Mouse (Mus musculus) right cerebral cortex, postnatal 25 days (tissue): ENCODE measurements at regions not wholly inside any gene's neighbourhood (a gene's known extent, or its start where the extent isn't known, plus 50 kb on each side); places are given as distances from the start of the nearest gene placed in this dataset.
A peak's percentile ranks its signal among the peaks of the same experiment; 100 is the strongest.

Source experiments
- DNase-seq: peaks from one replicate; pipeline ENCODE4 v3.0.0; 2022

DNA sequence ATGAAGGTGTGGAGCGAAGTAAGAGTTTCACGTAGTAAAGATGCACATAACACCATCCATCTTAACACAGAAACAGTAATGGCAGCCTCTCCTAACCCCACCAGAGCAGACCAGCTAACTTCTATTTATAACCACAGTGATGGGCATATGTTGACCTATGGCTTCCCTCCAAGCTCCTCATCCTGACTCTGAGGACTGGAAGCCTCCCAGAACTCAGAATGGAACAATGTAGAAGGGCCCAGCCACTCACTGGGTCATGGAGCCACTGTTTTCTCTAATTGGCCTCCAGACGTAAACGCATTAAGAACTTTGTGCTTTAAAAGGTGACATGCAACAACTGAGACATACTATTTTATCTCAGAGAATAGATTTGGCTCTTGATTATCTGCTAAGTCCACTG lies 77.0 kb downstream of the Irs2 start:
- DNase-seq: no peak

DNA sequence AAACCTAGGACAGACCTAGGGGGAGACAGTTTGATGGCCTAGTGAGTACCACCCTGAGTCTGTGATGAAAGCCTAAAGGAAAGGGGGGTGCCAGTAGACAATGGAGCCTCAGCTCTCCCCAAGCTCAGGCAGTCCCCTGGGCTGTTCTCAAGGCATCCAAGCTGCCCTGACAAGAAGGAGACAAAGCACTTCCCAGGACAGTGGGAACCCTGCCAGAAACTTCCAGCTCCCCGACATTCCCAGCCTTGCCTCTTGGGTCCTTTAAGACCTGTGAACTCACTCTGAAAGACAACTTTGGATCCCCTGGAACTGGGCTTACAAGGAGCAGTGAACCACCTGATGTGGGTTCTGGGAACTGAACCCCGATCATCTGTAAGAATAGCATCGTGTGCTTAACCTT lies 79.4 kb downstream of the Irs2 start:
- DNase-seq: no peak

DNA sequence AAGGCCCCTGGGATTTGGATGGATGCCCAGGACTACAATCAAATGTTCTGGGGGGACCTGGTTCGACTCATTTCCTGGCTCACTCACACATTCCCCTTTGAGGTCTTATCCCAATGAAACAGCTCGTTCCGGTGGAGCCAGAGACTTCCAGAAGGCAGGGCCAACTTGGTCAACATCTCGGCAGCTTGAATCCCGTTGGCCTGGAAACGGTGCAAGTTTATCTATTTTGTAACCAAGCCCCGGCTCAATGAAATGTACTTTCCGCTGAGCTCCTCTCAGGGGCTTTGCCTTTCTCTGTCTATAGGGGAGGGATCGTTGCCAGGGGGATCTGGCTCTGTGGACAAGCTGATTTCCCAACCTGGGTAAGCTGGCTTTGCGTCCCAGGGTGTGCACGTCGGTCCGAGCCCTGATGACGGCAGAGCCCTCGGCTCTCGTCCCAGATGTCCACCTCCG lies 79.9 kb downstream of the Irs2 start:
- DNase-seq: peak; percentile 23

DNA sequence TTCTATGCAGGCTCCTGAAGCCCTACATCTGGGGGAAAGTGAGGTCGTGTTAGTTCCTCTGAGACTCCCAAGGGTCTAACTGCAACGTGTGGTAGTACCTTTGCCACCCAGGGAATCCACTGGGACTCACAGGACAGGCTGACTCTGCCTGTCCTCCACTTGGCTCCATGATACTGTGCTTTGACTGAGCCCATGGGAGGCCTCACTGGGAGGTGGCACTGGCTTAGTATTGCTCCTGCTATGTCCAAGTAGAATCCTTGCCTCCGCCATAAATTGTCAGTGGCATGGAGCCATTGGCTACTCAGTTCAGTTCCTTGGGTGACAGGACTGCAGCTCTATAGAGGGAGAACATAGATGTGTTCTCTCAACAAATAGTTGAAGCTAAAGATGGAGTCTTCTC lies 81.1 kb downstream of the Irs2 start:
- DNase-seq: no peak

DNA sequence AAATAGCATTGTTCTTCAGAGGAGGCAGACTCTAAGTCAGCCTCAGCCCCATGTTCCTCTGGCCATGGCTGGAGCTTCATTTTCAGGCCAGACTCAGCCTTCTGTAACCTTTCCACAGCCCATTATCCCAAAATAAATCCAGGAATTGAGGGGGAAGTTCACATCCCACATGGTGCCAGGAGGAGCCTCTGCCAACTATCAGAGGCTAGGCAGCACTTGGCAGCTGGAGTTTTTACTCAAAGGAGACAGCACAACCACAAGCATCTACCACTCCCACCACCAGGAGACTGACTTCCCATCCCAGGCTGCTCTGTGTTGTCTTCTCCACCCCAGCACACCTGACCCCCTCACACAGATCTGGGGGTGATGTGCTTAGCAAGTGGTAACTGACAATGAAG lies 81.7 kb downstream of the Irs2 start:
- no peak for DNase-seq

DNA sequence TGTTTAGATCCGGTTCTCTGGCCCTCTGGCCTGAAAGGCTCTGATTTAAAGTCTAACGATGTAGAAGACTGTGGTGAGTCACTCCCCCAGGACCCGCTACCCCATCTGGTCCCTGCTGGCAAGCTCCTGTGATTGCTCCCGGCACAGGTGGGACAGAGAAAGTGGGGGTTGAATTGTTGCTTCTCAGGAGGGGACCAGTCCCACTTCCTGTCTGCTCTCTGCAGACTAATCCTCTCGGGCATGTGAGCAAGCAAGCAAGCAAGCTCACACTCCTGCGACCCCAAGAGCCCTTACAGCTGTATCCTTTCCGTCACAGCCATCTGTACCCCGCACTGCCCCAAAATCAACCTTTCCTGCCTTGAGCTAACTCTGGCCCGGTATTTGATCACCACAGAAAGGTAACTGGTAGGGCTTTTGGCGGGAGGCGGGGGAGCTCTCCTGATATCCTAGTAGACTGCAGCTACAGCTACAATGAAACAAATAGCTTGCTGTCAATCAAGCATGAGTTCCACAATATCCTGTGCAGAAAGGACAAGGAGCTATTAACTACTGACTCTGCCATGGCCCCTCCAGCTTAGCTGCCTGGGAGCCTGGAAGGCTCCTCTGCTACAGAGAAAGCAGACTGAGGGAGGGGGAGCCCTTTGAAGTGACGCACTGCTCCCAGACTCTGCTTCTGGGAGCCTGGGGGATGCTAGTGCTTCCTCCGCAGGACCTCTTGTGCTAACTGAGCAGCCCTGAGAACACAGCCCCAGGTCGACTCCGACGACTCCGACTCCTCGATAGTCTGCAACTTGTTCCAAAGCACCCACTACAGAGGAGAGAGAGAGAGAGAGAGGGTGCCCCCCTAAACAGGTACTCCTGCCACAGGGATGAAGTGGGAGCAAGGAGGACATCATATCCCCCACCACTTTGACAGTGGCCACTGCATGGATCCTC lies 82.4 kb downstream of the Irs2 start:
- no peak for DNase-seq

DNA sequence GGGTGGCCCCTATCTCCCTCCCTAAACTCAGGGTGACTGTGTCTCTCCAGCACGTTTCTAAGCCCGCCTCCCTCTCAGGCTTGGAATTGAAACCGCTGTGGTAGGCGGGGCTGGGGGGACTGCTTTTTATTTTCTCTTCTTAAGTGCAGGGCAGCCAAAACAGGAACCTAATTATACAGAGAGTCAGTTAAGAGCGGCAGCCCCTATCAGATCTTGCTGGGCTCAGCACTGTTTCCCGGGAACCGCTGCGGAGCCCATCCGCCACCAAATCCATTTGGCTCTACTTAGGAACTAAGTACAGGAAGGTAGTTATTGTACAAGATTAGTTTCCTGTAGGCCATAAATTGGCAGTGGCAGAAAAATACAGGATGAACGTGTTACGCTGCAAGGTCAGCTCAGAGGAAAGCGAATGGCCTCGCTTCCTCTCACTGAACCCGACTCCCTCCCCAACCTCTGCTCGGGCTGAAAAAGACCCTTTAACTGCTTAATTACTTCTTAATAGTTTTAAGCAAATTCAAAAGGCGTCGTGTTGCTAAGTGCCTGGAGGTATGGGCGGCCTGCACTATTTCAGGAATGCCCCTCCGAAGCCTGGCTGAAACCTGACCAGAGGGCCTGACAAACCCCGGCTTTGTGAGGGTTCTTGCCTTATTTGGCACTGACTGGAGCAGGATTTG lies 83.6 kb downstream of the Irs2 start:
- no peak for DNase-seq

DNA sequence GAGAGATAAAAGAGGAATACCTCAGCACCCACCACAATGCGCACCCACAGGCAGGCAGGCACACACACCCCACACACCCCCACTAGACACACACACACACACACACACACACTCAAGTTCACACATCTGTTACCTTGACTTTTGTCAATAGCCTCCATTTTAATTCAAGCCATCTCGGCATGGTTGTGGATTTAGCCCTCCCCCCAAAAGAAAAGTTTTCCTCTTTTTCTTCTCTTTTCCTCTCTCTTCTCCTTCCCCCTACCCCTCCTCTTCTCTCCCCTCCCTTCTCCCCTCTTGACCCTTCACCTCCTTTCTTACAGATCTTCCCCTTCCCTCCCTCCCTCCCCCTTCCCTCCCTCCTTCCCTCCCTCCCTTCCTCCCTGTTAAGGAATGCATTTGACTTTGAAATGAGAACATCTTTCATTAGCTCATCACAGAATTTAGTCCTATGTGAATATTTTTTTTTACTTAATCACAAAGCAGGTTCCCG lies 84.2 kb downstream of the Irs2 start:
- no peak for DNase-seq

DNA sequence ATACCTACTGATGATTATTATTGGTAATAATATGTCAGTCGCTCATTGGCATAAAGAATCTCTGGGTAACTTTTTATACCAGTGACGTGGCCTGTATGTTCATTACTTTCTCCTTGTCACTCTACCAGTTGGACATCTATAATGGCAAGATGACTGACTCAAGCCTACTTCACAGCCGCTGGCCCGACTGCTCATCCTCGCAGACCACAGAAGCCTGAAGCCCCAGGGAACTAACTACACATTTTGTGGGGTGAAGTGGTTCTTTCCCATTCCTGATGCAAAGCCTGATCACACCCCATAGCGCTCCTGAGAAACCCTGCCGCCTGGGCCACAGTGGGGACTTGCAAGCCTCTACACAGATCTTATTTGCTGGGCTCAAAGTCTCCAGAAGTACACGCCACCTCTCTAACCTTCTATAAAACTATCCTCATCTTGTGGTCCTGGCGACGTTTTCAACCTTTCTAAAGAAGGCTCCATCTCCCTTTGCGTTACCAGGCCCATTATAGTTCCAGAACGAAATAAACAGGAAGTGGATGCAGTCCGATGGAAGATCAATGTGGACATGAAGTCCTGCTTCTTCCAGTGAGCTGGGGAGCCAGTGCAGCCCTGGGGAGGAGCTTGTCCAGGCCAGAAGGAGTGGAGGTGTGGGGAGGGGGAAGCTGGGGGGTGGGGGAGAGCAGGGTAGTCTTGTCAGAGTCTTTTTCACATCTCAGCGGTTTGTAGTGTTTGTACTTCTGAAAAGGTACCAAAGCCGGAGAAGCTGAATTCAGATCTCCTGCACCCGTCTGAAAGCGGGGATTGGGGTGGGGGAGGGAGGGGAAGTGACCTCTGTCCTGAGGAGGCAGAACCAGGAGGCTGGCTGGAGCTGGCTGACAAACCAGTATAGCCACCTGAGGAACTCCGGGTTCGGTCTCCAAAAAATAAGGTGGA lies 84.9 kb downstream of the Irs2 start:
- DNase-seq: no peak

DNA sequence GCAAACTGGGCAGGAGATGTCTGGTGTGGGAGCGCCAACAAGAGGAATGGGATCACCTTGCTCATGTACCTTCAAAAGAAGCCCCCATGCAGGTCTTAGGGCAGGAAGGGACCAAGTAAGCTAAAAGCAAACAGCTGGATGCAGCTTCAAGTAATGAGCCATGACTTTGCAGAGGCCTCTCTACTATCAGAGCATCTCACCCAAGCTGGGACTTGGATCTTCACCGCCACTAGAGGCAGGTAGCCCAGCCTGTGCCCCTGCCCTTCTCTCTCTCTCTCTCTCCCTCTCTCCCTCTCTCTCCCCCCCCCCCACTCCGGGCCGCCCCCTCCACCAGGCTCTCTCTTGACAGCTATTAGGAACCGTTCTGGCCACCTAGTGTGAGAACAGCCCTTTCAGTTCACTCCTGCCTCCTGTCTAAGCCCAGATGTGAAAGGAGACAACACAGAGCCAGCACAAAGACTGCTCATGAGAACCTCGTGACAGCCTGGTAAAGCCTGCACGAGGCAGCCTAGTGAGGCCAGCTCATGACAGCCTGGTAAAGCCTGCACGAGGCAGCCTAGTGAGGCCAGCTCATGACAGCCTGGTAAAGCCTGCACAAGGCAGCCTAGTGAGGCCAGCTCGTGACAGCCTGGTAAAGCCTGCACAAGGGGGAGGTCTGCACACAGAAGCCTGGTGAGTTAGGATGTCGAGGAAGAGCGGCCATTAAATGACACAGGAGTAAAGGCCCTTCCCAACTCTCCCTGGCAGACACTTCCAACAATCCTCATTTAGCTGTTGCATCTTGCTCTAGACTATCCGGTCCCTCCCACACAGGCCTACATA lies 85.8 kb downstream of the Irs2 start:
- no peak for DNase-seq

DNA sequence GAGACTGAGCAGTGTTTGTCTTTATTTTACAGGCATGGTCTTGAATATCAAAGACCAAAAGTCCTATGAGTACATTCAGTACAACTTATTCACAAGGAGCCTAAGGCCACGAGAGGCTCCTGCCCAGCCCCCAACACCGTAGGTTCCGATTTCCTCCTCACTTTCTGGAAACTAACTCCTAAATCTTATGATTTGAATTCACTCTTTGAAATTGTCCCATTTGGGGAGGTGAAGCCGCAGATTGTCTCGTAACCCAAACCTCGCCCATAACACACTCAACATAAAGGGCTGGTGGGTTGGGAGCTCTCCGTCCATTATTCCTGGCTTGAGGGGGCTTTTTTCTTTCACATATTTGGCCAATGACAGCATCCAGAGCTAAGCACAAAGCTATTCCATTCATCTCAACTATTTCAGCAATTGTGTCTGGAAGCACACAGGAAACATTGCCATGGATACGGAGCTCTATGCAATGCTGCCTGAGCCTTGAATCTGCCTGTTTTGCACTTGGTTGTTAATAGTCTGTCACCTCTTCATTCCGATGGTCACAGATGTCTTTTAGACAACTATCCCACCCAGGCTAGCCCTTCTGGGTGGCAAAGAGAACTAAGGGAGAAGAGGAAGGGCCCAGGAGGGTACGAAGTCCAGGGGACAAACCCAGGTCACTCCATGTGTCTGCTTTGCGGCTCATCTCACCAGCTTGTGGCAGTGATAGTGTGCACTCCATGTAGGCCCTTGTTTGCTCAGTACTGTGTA lies 86.6 kb downstream of the Irs2 start:
- DNase-seq: no peak

DNA sequence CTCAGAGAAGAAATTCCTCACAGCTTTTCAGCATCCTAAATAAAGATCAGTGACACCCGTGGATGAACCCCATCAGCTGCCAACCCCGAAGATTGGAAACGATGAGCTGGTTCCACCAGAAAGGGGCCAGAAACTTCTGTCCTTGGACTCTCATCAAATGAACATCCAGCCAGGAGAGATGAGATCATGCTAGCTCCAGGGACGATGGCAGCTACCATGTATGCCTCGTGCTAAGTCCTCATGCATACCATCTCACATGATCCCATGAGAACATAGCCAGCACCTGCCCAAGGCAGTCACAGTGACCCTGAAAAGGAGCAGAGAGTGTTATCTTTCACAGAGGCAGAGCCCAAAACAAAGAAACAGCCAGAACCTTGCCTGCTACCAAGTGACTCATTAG lies 88.6 kb downstream of the Irs2 start:
- DNase-seq: no peak

DNA sequence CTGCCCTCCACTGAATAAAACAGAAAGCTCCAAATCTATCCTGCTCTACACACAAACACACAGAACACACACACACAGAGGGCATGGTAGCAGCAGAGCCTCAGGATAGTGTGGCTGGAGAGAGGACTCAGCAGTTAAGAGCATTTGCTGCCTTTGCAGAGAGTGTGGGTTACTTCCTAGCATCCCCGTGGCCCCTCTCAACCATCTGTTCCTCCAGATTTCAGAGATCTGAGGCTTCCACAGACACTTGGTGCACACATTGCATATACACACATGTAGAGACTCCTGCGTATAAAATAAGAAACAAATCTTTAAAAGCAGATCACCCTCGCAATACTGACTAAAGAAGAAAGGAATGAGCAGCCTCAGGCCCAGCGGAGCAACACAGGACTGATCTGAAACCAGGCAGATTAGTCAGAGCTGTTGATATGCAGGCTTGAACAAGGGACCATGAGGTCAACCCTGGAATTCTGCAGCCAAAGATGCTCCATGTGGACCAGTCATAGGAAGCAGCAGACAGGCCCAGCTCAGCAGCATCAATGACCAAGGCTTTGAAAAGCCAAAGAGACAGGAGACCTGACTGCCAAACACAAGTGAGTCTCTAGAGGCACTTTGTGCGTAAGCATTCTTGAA lies 89.7 kb downstream of the Irs2 start:
- no peak for DNase-seq

DNA sequence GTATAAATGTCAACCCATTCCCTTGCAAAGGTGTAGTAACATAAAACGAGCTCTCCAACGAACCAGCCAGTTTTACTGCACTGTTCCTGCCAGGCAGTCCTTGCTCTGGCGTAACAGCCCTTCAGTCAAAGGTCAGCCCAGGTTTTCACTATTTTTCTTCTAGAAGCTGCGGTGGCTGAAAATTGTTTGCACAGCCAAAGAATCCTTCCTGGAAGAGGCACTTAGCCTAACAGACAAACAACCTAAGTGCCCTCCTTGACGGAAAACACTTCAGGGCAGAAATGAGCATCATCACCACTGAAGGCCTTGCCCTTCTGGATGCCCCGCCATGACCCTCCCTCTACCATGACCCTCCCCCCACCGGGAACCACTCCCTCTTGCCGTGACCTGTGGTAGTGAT lies 93.6 kb downstream of the Irs2 start:
- DNase-seq: no peak

DNA sequence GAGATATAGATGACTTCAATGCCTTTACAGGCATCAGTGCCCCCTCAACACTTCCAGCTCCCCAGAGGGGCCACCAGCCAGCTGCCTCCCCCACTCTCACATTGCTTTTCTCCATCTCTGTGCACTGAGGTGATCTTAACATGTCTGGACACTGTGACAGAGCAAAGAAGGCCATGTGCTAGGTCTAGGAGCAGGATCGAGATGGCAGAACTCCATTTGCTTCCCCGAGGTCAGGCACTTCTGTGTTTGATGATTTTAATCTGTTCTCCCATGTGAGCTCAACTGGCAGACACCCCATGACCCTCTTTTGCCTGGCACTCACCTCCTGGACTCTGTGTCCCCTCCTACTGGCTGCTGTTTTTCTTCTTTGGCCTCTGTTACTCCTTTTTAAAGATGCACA lies 95.8 kb downstream of the Irs2 start:
- DNase-seq: no peak

DNA sequence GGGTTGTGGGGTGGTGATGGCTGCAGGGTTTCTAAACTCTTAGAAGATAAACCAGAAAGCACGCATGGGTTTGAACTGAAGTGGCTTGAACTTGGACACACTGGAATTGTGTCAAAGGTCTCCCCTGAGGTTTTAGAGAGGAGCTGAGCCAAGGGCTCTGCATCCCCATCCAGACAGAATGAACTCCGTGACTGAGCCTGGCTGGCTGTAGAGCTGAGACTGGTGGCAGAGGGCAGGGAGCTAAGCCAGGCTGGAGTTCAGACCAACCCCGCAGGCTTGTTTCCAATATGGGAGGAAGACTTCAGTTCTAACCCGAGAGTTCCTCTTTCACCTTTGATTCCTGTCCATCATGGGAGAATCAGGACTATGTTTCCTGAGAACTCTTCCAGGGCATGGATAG lies 96.9 kb downstream of the Irs2 start:
- no peak for DNase-seq

DNA sequence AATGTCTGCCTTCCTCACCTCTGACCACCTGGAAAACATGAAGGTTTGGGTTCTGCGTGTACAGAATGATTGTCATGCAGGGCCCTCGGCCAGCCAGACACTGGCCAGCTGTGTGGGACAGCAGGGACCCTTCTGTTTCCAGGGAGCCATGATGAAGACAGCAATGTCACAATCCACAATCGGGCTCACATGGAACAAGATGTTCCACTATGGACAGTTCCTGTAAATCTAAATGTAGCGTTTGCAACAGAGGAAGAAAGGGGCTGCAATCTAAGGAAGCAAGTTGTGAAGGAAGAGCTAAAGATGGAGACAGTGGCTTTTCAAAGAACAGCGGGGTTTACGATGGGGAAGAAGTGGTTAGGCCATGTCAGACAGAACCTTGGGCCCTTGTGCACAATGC lies 97.3 kb downstream of the Irs2 start:
- no peak for DNase-seq

DNA sequence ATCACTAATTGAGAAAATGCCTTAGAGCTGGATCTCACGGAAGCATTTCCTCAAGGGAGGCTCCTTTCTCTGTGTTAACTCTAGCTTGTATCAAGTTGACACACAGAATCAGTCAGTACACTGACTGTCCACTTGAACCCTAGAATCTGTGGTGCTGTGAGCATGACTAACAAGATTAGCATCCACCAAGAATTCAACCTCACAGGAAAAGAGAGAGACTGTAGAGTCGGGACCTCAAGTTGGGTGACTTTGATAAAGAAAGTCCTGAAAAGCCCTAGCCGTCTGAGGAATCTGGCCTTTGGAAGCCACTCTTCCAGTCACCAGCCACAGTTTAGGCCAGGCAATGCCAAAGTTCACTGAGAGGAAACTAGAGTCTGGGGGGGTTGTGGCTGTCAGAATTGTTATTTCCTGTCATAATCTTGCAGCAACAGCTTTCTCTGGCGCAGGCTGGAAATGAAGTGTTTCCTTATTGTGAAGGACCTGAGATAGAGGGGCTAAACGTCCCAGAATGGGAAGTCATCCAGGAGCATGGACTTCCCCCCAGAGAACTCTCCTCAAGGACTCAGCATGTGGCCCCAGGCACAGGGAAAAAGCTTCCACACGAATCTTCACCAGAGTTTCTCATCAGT lies 97.9 kb downstream of the Irs2 start:
- no peak for DNase-seq

DNA sequence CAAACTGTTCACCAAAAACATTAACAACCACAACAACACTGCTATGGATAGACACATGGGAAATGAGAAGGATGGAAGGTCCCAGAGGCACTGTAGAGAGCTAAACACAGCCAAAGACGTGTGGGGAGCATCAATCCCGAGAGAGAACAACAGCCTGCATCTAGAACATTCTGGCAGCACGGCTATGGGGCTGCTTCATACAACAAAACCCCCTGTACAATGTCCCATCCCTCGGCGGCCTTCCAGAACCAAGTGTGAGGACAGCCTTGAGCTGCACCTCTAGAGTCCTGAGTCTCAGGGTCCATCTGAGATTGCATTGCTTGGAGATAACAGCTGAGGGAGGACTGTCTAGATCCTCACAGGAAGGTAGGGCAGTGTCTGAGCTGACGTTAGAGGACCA lies 99.1 kb downstream of the Irs2 start:
- DNase-seq: no peak

DNA sequence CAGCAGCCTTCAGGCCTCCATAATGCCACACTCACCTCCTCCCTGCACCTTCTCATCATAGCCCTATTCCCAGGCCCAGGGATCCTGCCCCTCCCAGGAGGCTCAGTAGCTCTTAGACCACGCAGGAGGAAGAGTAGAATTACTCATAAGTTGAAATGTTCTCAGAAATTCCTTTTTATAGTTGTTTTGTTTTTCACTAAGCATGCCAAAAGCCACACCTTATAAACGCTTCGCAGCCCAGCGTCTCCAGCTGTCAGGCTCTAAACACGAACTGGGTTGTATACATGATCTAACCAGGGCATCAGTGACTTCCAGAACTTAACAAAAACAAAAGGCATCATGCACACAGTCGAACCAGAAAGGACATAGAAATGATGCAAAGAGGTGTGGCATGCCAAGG lies 101.9 kb downstream of the Irs2 start:
- no peak for DNase-seq
